Mouse (Mus musculus): ENCODE results near the gene Trir.

DNA sequence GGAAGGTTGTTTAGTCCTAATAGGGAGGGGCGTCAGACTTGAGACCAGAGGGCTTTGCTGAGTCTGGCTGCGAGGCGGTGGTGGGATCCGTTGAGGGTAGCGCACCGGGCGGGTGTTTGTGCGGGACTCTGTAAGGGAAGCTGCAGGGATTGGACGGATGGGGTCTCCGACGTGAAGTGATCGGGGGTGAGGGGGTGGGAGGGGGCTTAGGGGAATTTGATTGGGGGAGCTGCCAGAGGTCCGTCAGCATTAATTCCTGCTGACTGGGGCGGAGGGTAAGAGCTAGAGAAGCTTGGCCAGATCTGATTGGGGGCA lies 10.7 kb downstream of the Trir start:
- TF ChIP-seq CTCF (conservative IDR thresholded peaks at IDR 0.05; ENCODE audit: low read length): no peak
- TF ChIP-seq NANOG (IDR thresholded peaks at IDR 0.05; ENCODE audit: borderline replicate concordance, low read length): no peak
- no peak for TF ChIP-seq POU5F1 (IDR thresholded peaks at IDR 0.05; ENCODE audit: borderline replicate concordance, low read length)

All from E14TG2a.4 (cell line).